Mouse (Mus musculus) brain, embryonic 18.5 days (tissue): Measurements from ENCODE around the gene Ltbp3.

Source experiments
- DNase-seq: peaks from one replicate; pipeline ENCODE4 v3.0.0-alpha.2; 2012; ENCODE audit warnings: low read depth, low spot score

Ltbp3 gene

GRCm38 (mm10) chr19:5723934-5724548 is 16.7 kb upstream of the Ltbp3 start:
- no peak for DNase-seq

- no peak for DNase-seq
These were observed 16.2 kb upstream of the Ltbp3 start for GRCm38 (mm10) chr19:5724549-5724941.

GRCm38 (mm10) chr19:5725029-5725707 is 15.5 kb upstream of the Ltbp3 start:
- DNase-seq = no peak

- no peak for DNase-seq
These were observed 14.8 kb upstream of the Ltbp3 start, which contains the start of gene Ehbp1l1 for GRCm38 (mm10) chr19:5725767-5726515. Ehbp1l1 (minus strand) TSS chr19:5726317.

GRCm38 (mm10) chr19:5726961-5727578 is 13.6 kb upstream of the Ltbp3 start:
- no peak for DNase-seq

GRCm38 (mm10) chr19:5727701-5728100 is 13.0 kb upstream of the Ltbp3 start:
- DNase-seq = no peak

- no peak for DNase-seq
These were observed 11.9 kb upstream of the Ltbp3 start for GRCm38 (mm10) chr19:5728631-5729443.

- DNase-seq = peak; percentile 66
These were observed 11.3 kb upstream of the Ltbp3 start, which contains the start of gene Fam89b for GRCm38 (mm10) chr19:5729444-5729815. Fam89b (minus strand) TSS chr19:5729653.

- no peak for DNase-seq
These were observed 10.2 kb upstream of the Ltbp3 start for GRCm38 (mm10) chr19:5730314-5731186.

GRCm38 (mm10) chr19:5731264-5731978 is 9.3 kb upstream of the Ltbp3 start:
- DNase-seq = peak; percentile 87

- DNase-seq = no peak
These were observed 6.4 kb upstream of the Ltbp3 start for GRCm38 (mm10) chr19:5734325-5734724.

GRCm38 (mm10) chr19:5739446-5739845 is 1.3 kb upstream of the Ltbp3 start:
- DNase-seq = no peak

- no peak for DNase-seq
These were observed 1.0 kb downstream of the Ltbp3 start for GRCm38 (mm10) chr19:5741641-5742240.

- no peak for DNase-seq
These were observed 1.5 kb downstream of the Ltbp3 start for GRCm38 (mm10) chr19:5742241-5742641.

- no peak for DNase-seq
These were observed 2.9 kb downstream of the Ltbp3 start for GRCm38 (mm10) chr19:5743576-5743975.

- no peak for DNase-seq
These were observed 5.3 kb downstream of the Ltbp3 start for GRCm38 (mm10) chr19:5745756-5746710.

GRCm38 (mm10) chr19:5746907-5747363 is 6.2 kb downstream of the Ltbp3 start:
- no peak for DNase-seq

GRCm38 (mm10) chr19:5749476-5749875 is 8.8 kb downstream of the Ltbp3 start:
- DNase-seq = no peak
